ENCODE assay signal across 22 mouse cellular contexts in the genomic region with DNA sequence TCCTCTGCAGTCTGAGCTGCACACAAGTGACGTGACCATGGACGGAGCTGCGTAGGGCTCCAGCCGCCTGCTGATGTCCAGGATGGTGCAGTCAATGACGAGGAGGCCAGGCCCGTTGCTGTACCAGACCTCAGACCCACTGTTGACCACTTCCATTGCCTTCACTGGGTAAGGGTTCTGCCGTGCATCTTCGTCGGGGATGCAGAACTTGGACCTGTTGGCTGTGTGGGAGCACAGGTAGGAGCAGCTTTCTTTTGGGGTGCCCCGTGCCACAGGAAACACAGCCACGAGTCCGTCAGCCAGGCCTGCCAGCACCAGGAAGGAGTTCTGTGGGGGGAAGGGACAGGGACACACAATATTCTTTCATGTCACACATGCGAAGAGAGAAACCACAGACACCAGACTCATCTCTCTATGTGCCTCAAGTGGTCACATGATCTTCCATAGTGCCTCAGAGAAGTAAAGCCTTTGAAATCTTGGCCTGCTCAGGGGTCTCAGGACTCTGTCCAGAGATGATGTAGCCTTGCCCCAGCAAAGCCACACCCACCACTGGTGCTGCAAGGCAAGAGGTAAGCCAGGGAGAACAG.
A peak's percentile ranks its signal among the peaks of the same experiment; 100 is the strongest.
DNase-seq lines count a peak whose midpoint lies in the region.
"Had no signal": no experiment of that assay in that cellular context is flagged by ENCODE, and none has a peak within 500 bp of the region (broad histone marks: within the 10 kb centered on the region; RNA-seq: fewer than 3 reads in every experiment).

No protein-coding gene starts in this region.

- 0 out of 2 replicates have a peak, but pooled peaks cover 2% of the 10 kb centered on the region for H3K36me3 ChIP-seq in limb, embryonic 10.5 days
- H3K36me3 ChIP-seq: hindbrain, embryonic 10.5 days had no signal

- H3K4me1 ChIP-seq in limb, embryonic 10.5 days, result peaks cover 8% of the 10 kb centered on the region; the same call in 1 of the 2 replicates

- H3K4me3 ChIP-seq in limb, embryonic 10.5 days, result no peak overlapping the region
- H3K4me3 ChIP-seq: forebrain, embryonic 13.5 days; heart, embryonic 12.5 days; hindbrain, embryonic 10.5 days; kidney, embryonic 15.5 days; left cerebral cortex, adult 2 months; liver, embryonic 15.5 days had no signal

- H3K27me3 ChIP-seq in limb, embryonic 10.5 days (ENCODE audit: low read depth, poor library complexity, severe bottlenecking), result no peaks in the 10 kb centered on the region
- H3K27me3 ChIP-seq: forebrain, embryonic 13.5 days; heart, embryonic 12.5 days; kidney, embryonic 15.5 days; liver, embryonic 15.5 days had no signal

- H3K9me3 ChIP-seq in limb, embryonic 10.5 days (replicated peaks), result no peaks in the 10 kb centered on the region
- H3K9me3 ChIP-seq: forebrain, embryonic 13.5 days; heart, embryonic 12.5 days; hindbrain, embryonic 10.5 days; kidney, embryonic 15.5 days; liver, embryonic 15.5 days had no signal

- H3K27ac ChIP-seq in limb, embryonic 10.5 days, result no peak overlapping the region
- H3K27ac ChIP-seq: forebrain, embryonic 13.5 days; hindbrain, embryonic 10.5 days; hindbrain, postnatal 0 days; kidney, embryonic 15.5 days; left cerebral cortex, adult 2 months; liver, embryonic 15.5 days; macrophage had no signal

- peak; percentile 29 for DNase-seq in CD4-positive, CD25-positive, alpha-beta regulatory T cell, adult 2 months (ENCODE audit: low read depth, low spot score)
- peak; percentile 45 for DNase-seq in T-cell, adult 2 months (ENCODE audit: low spot score)
- DNase-seq in naive thymus-derived CD4-positive, alpha-beta T cell, adult 2 months (ENCODE audit: low read depth), result peak; percentile 61
- DNase-seq in thymus, postnatal 36 days, result peak; percentile 10 to 36
- DNase-seq in B cell, adult 2 months, result no peak
- no peak for DNase-seq in frontal cortex, adult 2 months (ENCODE audit: extremely low spot score in 1 of 2, low spot score in 1 of 2)
- DNase-seq in limb, embryonic 10.5 days (ENCODE audit: low spot score), result no peak
- DNase-seq: adrenal gland, postnatal 36 days; cerebellum, adult 9-10 months; heart, postnatal 10 days; layer of hippocampus, adult 9-11 months; left cerebral cortex, postnatal 4 days; liver; midbrain, embryonic 14.5 days had no signal

- 96% methylated on average over 13 of the region's 13 CpGs for WGBS in limb, embryonic 10.5 days

Comparison
In these comparisons a context has a peak if more than half of its experiments do, and no peak if none do; other contexts are left out.
1. DNase-seq: peak in CD4-positive, CD25-positive, alpha-beta regulatory T cell, adult 2 months (single experiment), T-cell, adult 2 months (single experiment), naive thymus-derived CD4-positive, alpha-beta T cell, adult 2 months (single experiment) and thymus, postnatal 36 days (2 of 2); none in B cell, adult 2 months (0 of 2), frontal cortex, adult 2 months (0 of 2) and limb, embryonic 10.5 days (single experiment).